22 mouse cellular contexts compared by ENCODE assay signal in the genomic region with DNA sequence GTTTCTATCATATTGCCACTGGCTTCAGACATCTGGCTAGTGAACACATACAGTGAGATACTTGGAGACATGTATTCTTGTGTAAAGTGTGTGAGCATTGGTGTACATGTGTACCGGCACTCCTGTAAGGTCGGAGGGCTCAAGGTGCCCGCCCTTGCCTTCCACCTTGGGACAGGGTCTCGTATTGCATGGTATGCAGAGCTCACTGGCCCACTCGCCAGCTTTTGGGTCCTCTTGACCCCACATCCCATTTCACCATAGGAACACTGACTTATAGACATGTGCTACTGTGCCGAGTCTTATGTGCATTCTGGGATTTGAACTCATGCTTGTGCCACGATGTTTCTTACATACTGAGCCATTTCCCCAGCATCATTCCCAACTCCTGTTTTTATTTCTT.
"Had no signal": no experiment of that assay in that cellular context is flagged by ENCODE, and none has a peak within 500 bp of the region (broad histone marks: within the 10 kb centered on the region; RNA-seq: fewer than 3 reads in every experiment).

No protein-coding gene starts in this region.

- H3K27me3 ChIP-seq: hindbrain, embryonic 12.5 days; intestine, embryonic 15.5 days; limb, embryonic 12.5 days had no signal

- ATAC-seq: forebrain, postnatal 0 days; hindbrain, embryonic 16.5 days; inflammation-experienced regulatory T-cells, adult 6 months; intestine, embryonic 15.5 days; intestine, postnatal 0 days had no signal

- DNase-seq: forebrain, postnatal 0 days; gastrocnemius, postnatal 25 days; heart, adult 2 months; heart, postnatal 10 days; heart, postnatal 4 days; kidney, adult 18-20 months; kidney, adult 8-10 months; kidney, postnatal 14 days; kidney, postnatal 36 days; liver had no signal

- H3K4me2 ChIP-seq: heart, embryonic 11.5 days; hindbrain, embryonic 12.5 days; hindbrain, embryonic 14.5 days; intestine, embryonic 15.5 days; limb, embryonic 12.5 days had no signal

- H3K4me3 ChIP-seq: heart, adult 2 months; hindbrain, embryonic 10.5 days; hindbrain, embryonic 12.5 days; intestine, embryonic 15.5 days; layer of hippocampus, adult 2 months; left cerebral cortex, adult 2 months; limb, embryonic 10.5 days; limb, embryonic 12.5 days had no signal

- H3K9ac ChIP-seq: forebrain, postnatal 0 days; hindbrain, embryonic 12.5 days; hindbrain, embryonic 14.5 days; intestine, embryonic 15.5 days; limb, embryonic 12.5 days had no signal

- H3K4me1 ChIP-seq: hindbrain, embryonic 10.5 days; hindbrain, embryonic 12.5 days; intestine, embryonic 15.5 days; limb, embryonic 10.5 days; limb, embryonic 12.5 days had no signal

- H3K9me3 ChIP-seq: hindbrain, embryonic 10.5 days; hindbrain, embryonic 12.5 days; intestine, embryonic 15.5 days; limb, embryonic 10.5 days; limb, embryonic 12.5 days had no signal

- H3K27ac ChIP-seq: heart, adult 2 months; hindbrain, embryonic 10.5 days; hindbrain, embryonic 12.5 days; hindbrain, embryonic 14.5 days; intestine, embryonic 15.5 days; layer of hippocampus, adult 2 months; left cerebral cortex, adult 2 months; limb, embryonic 10.5 days; limb, embryonic 12.5 days had no signal
